Mouse (Mus musculus) limb, embryonic 14.5 days (tissue): ENCODE data around the gene Cbln3. TPM values are rescaled to one million over a fixed set of nuclear protein-coding genes. Genes with fewer than 3 reads are reported as not detected.

Experiments
- ATAC-seq: fragments of 200-750 bp; cut with Nextera tagmentation; 2 replicates; pipeline ENCODE4 v1.8.0; 2017; ENCODE audit warnings: low read depth, moderate number of reproducible peaks, moderate TSS enrichment; ENCODE audit not compliant: low FRiP score
- DNase-seq: peaks from one replicate; pipeline ENCODE4 v3.0.0-alpha.2; 2015; ENCODE audit warnings: low spot score
- H3K27ac ChIP-seq: fragments of 300-500 bp; sonication (generic); replicated peaks from 2 replicates; pipeline ENCODE4 v1.5.1; 2014; ENCODE audit warnings: low read depth, mild to moderate bottlenecking, low read length, moderate library complexity, mixed read lengths
- H3K27me3 ChIP-seq: fragments of 300-500 bp; sonication (generic); 2 replicates; pipeline ENCODE4 v1.6.1; 2014; ENCODE audit warnings: low read length, mixed read lengths; ENCODE audit not compliant: control insufficient read depth, insufficient read depth
- H3K36me3 ChIP-seq: fragments of 300-500 bp; sonication (generic); 2 replicates; pipeline ENCODE4 v1.6.1; 2014; ENCODE audit warnings: mild to moderate bottlenecking, low read length, moderate library complexity, mixed read lengths; ENCODE audit not compliant: control insufficient read depth, insufficient read depth
- H3K4me1 ChIP-seq: fragments of 300-500 bp; sonication (generic); 2 replicates; pipeline ENCODE4 v1.6.1; 2014; ENCODE audit warnings: antibody characterized with exemption, low read length, mixed read lengths; ENCODE audit not compliant: control insufficient read depth, insufficient read depth
- H3K4me2 ChIP-seq: fragments of 300-500 bp; sonication (generic); replicated peaks from 2 replicates; pipeline ENCODE4 v1.6.1; 2014; ENCODE audit warnings: low read depth, mild to moderate bottlenecking, low read length, moderate library complexity; ENCODE audit not compliant: severe bottlenecking
- H3K4me3 ChIP-seq: fragments of 300-500 bp; sonication (generic); replicated peaks from 2 replicates; pipeline ENCODE4 v1.5.1; 2014; ENCODE audit warnings: low read length
- H3K9ac ChIP-seq: fragments of 300-500 bp; sonication (generic); 2 replicates; pipeline ENCODE4 v1.6.1; 2014; ENCODE audit warnings: mild to moderate bottlenecking, low read depth, low read length, moderate library complexity; ENCODE audit not compliant: severe bottlenecking
- H3K9me3 ChIP-seq: fragments of 300-500 bp; sonication (generic); 2 replicates; pipeline ENCODE4 v1.6.1; 2016; ENCODE audit warnings: low read length; ENCODE audit not compliant: control insufficient read depth
- POLR2A ChIP-seq: fragments of 200-500 bp; IDR thresholded peaks from 2 replicates; pipeline ENCODE4 v1.8.0; 2012; ENCODE audit warnings: inconsistent platforms, mild to moderate bottlenecking, moderate library complexity, borderline replicate concordance; ENCODE audit not compliant: insufficient read depth, insufficient read length; ENCODE audit errors: extremely low read depth
- WGBS: fragments of 180-500 bp; shearing (Covaris S2); extraction: QIAGEN DNeasy Blood & Tissue Kit; methylation state at CpG from one replicate; pipeline ENCODE4 v1.1.7; 2014; 5-methylcytosine and 5-hydroxymethylcytosine counted together
- polyA plus RNA-seq, 2 experiments: library from polyadenylated mRNA; depleted of rRNA in 1 of 2; stranded (reverse) in 1 of 2; unstranded in 1 of 2; fragments of >200 nt; fragmentation: Nextera tagmentation in 1 of 2; extraction: Ambion mirVana in 1 of 2; gene quantifications; 2 replicates each; pipeline versions ENCODE4 v1.2.1 to v1.2.3; 2012 to 2014

The Cbln3 gene
- polyA plus RNA-seq, 2 experiments: 0.54 to 1.0 TPM

DNA sequence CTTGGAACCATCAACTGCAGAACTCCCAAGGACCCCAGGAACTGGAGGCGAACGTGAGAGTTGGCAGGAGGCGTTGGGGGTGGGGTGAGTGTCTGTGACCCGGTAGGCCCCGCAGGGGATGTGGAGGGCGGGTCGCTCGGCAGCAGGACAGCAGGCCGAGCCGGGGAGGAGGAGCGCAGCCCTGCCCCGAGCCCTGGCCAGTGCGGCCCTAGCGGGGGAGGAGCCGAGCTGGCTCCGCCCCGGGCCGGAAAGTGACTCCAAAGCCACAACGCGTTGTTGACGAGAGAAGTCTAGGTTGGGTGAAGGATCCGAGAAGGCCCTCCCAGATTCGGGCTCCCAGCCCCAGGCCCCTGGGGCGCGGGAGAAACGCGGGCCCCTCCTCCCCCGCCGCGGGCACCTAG is 521 bp upstream of the Cbln3 start, which contains the start of gene Khnyn:
Khnyn (plus strand) TSS at position 235 of the 401 bp plus-strand sequence.
- H3K27me3 ChIP-seq: no peaks in the 10 kb centered on the region
- H3K4me3 ChIP-seq: peak within 1 kb of the TSS; percentile 85
- peak within 1 kb of the TSS; percentile 88 for H3K27ac ChIP-seq
- WGBS: 6% methylated on average over 25 of the region's 30 CpGs
- H3K4me2 ChIP-seq: peak within 1 kb of the TSS; percentile 71
- no peaks in the 10 kb centered on the region for H3K9me3 ChIP-seq
- peak; percentile 63; the same call in 1 of the 2 replicates for TF ChIP-seq POLR2A
- peak; percentile 87 for DNase-seq
- ATAC-seq: peak; percentile 96
- H3K4me1 ChIP-seq: peaks cover 15% of the 10 kb centered on the region
- H3K9ac ChIP-seq: peak within 1 kb of the TSS; percentile 82
- peaks cover 36% of the 10 kb centered on the region for H3K36me3 ChIP-seq

DNA sequence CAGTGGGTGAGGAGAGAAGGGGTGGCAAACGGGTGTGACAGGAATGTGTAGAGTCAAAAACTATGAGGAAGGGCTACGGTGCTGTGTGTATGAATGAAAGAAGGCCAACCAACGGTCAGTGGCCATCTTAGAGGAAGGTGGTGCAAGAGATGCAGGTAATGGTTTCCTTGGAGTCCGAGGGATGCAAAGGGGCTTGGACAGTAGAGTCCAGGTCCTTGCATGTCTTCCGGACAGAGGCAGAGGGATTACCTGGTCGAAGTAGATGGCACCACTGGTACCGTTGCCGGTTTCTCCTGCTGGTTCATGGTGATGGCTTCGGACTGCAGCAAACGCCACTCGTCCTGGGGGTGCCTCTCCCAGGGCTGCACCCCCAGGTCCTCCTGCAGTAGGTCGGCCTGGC is 529 bp downstream of the Cbln3 start:
- no peak for TF ChIP-seq POLR2A
- ATAC-seq (no peak), DNase-seq (no peak)
- Histone ChIP-seq H3K9ac (no peak overlapping the region), H3K27me3 (no peaks in the 10 kb centered on the region), H3K4me2 (no peak overlapping the region), H3K27ac (no peak overlapping the region), H3K36me3 (peaks cover 26% of the 10 kb centered on the region), H3K4me1 (peaks cover 15% of the 10 kb centered on the region), H3K9me3 (no peaks in the 10 kb centered on the region), H3K4me3 (no peak overlapping the region)
- WGBS: 87% methylated on average over 12 of the region's 12 CpGs

DNA sequence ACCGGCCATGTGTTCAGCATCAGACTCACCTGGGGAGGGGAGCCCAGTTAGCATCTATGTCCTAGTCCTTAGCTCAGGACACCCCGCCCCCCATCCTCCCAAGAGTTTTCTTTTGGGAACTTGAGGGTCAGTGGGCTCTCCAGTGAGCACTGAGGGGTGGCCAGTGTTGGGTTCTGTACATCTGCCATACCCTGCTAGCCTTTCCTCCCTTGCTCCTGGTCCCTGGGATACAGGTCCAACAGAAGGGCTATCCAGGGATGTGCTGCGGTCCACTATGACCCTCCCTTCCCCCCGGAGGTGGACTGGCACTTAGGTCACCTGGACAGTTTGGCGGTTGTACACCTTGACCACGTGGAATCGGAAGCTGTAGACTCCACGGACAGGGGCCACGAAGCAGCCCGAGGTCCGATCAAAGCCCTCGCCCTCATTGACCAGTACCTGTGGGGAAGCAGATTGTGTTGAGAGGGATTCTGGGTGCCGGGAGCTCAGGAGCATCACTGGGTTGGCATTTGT is 987 bp downstream of the Cbln3 start:
- peaks cover 19% of the 10 kb centered on the region for H3K4me1 ChIP-seq
- 89% methylated on average over 13 of the region's 13 CpGs for WGBS
- no peaks in the 10 kb centered on the region for H3K27me3 ChIP-seq
- H3K9me3 ChIP-seq: no peaks in the 10 kb centered on the region
- H3K36me3 ChIP-seq: peaks cover 22% of the 10 kb centered on the region
- H3K4me3 ChIP-seq: no peak overlapping the region
- H3K4me2 ChIP-seq: no peak overlapping the region
- DNase-seq: no peak
- no peak for TF ChIP-seq POLR2A
- ATAC-seq: no peak
- no peak overlapping the region for H3K9ac ChIP-seq
- no peak overlapping the region for H3K27ac ChIP-seq

DNA sequence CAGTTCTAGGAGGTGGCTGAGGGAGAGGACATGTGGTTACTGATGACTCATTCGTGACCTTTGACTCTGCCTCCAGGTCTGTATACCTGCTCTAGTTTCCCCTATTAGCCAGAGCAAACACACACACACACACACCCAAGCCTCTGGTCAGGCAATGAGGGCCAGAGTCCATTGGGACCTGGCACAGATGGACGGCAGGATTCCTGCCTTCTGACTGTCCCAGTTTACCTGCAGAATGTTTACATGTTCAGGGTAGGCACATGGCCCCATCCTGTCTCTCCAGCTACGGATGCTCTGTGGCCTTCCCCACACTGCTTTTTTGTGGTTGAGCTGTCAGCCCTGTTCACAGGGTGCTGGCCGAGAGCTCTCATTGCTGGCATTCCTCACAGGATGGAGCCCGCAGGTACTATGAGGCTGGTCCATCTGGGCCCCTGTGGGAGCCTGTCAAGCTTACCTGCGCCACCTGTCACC is 2.0 kb downstream of the Cbln3 start:
- no peak for DNase-seq
- H3K4me2 ChIP-seq: no peak overlapping the region
- peaks cover 12% of the 10 kb centered on the region for H3K36me3 ChIP-seq
- no peaks in the 10 kb centered on the region for H3K9me3 ChIP-seq
- no peak for ATAC-seq
- 56% methylated on average over 6 of the region's 6 CpGs for WGBS
- H3K4me3 ChIP-seq: no peak overlapping the region
- H3K4me1 ChIP-seq: peaks cover 26% of the 10 kb centered on the region
- no peak overlapping the region for H3K27ac ChIP-seq
- H3K9ac ChIP-seq: no peak overlapping the region
- H3K27me3 ChIP-seq: no peaks in the 10 kb centered on the region
- TF ChIP-seq POLR2A: no peak

DNA sequence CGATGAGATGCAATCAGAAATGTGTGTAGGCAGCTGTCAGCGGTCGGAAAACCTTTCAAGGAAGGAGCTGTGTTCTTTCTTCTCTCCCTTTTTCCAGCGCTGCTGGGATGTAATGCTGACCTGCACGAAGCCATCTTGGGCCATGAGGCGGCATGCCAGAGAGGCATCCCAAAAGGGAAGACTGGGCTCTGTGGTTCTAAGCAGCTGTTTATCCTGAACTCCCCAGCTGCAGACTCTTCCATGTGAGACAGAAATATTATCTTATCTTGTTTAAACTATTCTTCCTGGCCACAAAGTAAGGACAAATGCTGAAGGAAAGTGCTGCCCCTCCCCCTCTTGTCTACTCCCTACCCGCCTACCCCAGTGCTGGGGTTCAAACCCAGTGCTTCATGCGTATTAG is 3.2 kb downstream of the Cbln3 start:
- 86% methylated on average over 8 of the region's 8 CpGs for WGBS
- H3K4me2 ChIP-seq: no peak overlapping the region
- no peaks in the 10 kb centered on the region for H3K9me3 ChIP-seq
- ATAC-seq (no peak), DNase-seq (no peak)
- H3K27me3 ChIP-seq: no peaks in the 10 kb centered on the region
- no peak for TF ChIP-seq POLR2A
- peaks cover 20% of the 10 kb centered on the region for H3K4me1 ChIP-seq
- no peak overlapping the region for H3K4me3 ChIP-seq
- H3K36me3 ChIP-seq: no peaks in the 10 kb centered on the region
- H3K27ac ChIP-seq: no peak overlapping the region
- no peak overlapping the region for H3K9ac ChIP-seq
